Comparison of ENCODE assay signal across 26 mouse cellular contexts in genomic region chr13:48338561-48338960, GRCm38 (mm10).
A peak's percentile ranks its signal among the peaks of the same experiment; 100 is the strongest.
DNase-seq lines count a peak whose midpoint lies in the region; ATAC-seq and TF ChIP-seq lines count a peak whose summit lies in the region.
"Had no signal": no experiment of that assay in that cellular context is flagged by ENCODE, and none has a peak within 500 bp of the region (broad histone marks: within the 10 kb centered on the region; RNA-seq: fewer than 3 reads in every experiment).

No protein-coding gene starts in this region.

- no peak for TF ChIP-seq CTCF in lung, embryonic 14.5 days (IDR thresholded peaks at IDR 0.05; ENCODE audit: low read depth)

- no peaks in the 10 kb centered on the region for H3K36me3 ChIP-seq in lung, embryonic 14.5 days (ENCODE audit: insufficient read depth)
- H3K36me3 ChIP-seq in stomach, embryonic 16.5 days (ENCODE audit: control insufficient read depth, insufficient read depth, low read length), result no peaks in the 10 kb centered on the region
- H3K36me3 ChIP-seq: embryonic facial prominence, embryonic 12.5 days; forebrain, embryonic 12.5 days; forebrain, embryonic 15.5 days; heart, embryonic 12.5 days; heart, embryonic 15.5 days; hindbrain, embryonic 10.5 days; hindbrain, embryonic 13.5 days had no signal

- no peaks in the 10 kb centered on the region for H3K27me3 ChIP-seq in lung, embryonic 14.5 days (ENCODE audit: insufficient read depth, low read length)
- H3K27me3 ChIP-seq in stomach, embryonic 16.5 days (ENCODE audit: control insufficient read depth, insufficient read depth, low read length), result no peaks in the 10 kb centered on the region
- H3K27me3 ChIP-seq: embryonic facial prominence, embryonic 12.5 days; forebrain, embryonic 12.5 days; forebrain, embryonic 15.5 days; heart, embryonic 12.5 days; heart, embryonic 15.5 days; hindbrain, embryonic 13.5 days had no signal

- no peak overlapping the region for H3K27ac ChIP-seq in lung, embryonic 14.5 days (ENCODE audit: low read depth)
- H3K27ac ChIP-seq in stomach, embryonic 16.5 days (ENCODE audit: low read length), result no peak overlapping the region
- H3K27ac ChIP-seq: embryonic facial prominence, embryonic 12.5 days; forebrain, embryonic 12.5 days; forebrain, embryonic 15.5 days; heart, embryonic 15.5 days; hindbrain, embryonic 10.5 days; hindbrain, embryonic 13.5 days had no signal

- 35% methylated on average over 6 of the region's 6 CpGs for WGBS in lung, embryonic 14.5 days
- 38% methylated on average over 6 of the region's 6 CpGs for WGBS in stomach, embryonic 16.5 days

- H3K4me2 ChIP-seq in lung, embryonic 14.5 days, result no peak overlapping the region
- H3K4me2 ChIP-seq in stomach, embryonic 16.5 days (ENCODE audit: low read depth, low read length), result no peak overlapping the region
- H3K4me2 ChIP-seq: embryonic facial prominence, embryonic 12.5 days; forebrain, embryonic 12.5 days; forebrain, embryonic 15.5 days; heart, embryonic 12.5 days; heart, embryonic 15.5 days; hindbrain, embryonic 13.5 days had no signal

- H3K9me3 ChIP-seq in lung, embryonic 14.5 days (ENCODE audit: low read depth, low read length), result no peaks in the 10 kb centered on the region
- H3K9me3 ChIP-seq in stomach, embryonic 16.5 days (replicated peaks; ENCODE audit: control insufficient read depth, low read length), result no peaks in the 10 kb centered on the region
- H3K9me3 ChIP-seq: embryonic facial prominence, embryonic 12.5 days; forebrain, embryonic 12.5 days; forebrain, embryonic 15.5 days; heart, embryonic 15.5 days; hindbrain, embryonic 10.5 days; hindbrain, embryonic 13.5 days had no signal

- no peak for ATAC-seq in lung, embryonic 14.5 days (ENCODE audit: insufficient read depth)
- peak; percentile 60; the same call in 1 of the 2 replicates for ATAC-seq in stomach, embryonic 16.5 days (ENCODE audit: insufficient read depth, low FRiP score)
- ATAC-seq: activated CD4-positive, CD25-positive, alpha-beta regulatory T cell, adult 4 months; CD4-positive, CD25-positive, alpha-beta regulatory T cell, adult 4 months; forebrain, embryonic 15.5 days; hindbrain, embryonic 16.5 days had no signal

- no peak overlapping the region for H3K4me3 ChIP-seq in lung, embryonic 14.5 days (ENCODE audit: low read depth, low read length)
- no peak overlapping the region for H3K4me3 ChIP-seq in stomach, embryonic 16.5 days (replicated peaks; ENCODE audit: low read length)
- H3K4me3 ChIP-seq: embryonic facial prominence, embryonic 12.5 days; erythroblast, embryonic 14.5 days; forebrain, embryonic 12.5 days; forebrain, embryonic 15.5 days; heart, embryonic 12.5 days; heart, embryonic 15.5 days; hindbrain, embryonic 10.5 days; hindbrain, embryonic 13.5 days had no signal

- no peak overlapping the region for H3K9ac ChIP-seq in lung, embryonic 14.5 days
- no peak overlapping the region for H3K9ac ChIP-seq in stomach, embryonic 16.5 days (ENCODE audit: low read length)
- H3K9ac ChIP-seq: embryonic facial prominence, embryonic 12.5 days; forebrain, embryonic 12.5 days; forebrain, embryonic 15.5 days; heart, embryonic 12.5 days; heart, embryonic 15.5 days; hindbrain, embryonic 13.5 days had no signal

- DNase-seq in lung, embryonic 14.5 days, result peak; percentile 40
- no peak for DNase-seq in lung, postnatal 10 days
- DNase-seq in NIH3T3 (ENCODE audit: low read depth), result peak; percentile 17
- DNase-seq in adrenal gland, adult 8-10 months, result no peak
- DNase-seq in ovary, postnatal 36 days (ENCODE audit: low spot score), result no peak
- DNase-seq: adrenal gland, postnatal 10 days; adrenal gland, postnatal 36 days; cerebellum, adult 18-20 months; cerebellum, adult 9-10 months; cerebellum, postnatal 14 days; gastrocnemius, postnatal 25 days; heart, adult 18-20 months; heart, postnatal 10 days; heart, postnatal 36 days had no signal

- H3K4me1 ChIP-seq in lung, embryonic 14.5 days (ENCODE audit: insufficient read depth), result no peaks in the 10 kb centered on the region
- no peaks in the 10 kb centered on the region for H3K4me1 ChIP-seq in stomach, embryonic 16.5 days (ENCODE audit: control insufficient read depth, insufficient read depth, low read length)
- H3K4me1 ChIP-seq: embryonic facial prominence, embryonic 12.5 days; forebrain, embryonic 12.5 days; forebrain, embryonic 15.5 days; heart, embryonic 15.5 days; hindbrain, embryonic 13.5 days had no signal

Comparison
In these comparisons a context has a peak if more than half of its experiments do, and no peak if none do; other contexts are left out.
1. DNase-seq: peak in lung, embryonic 14.5 days (single experiment) and NIH3T3 (single experiment); none in lung, postnatal 10 days (single experiment), adrenal gland, adult 8-10 months (single experiment) and ovary, postnatal 36 days (single experiment).